Mouse (Mus musculus) left cerebral cortex, postnatal 14 days (tissue): ENCODE results near the gene Vmn2r39. TPM values are rescaled to one million over a fixed set of nuclear protein-coding genes. Genes with fewer than 3 reads are reported as not detected.
"Not testable (repeated sequence)": the region's sequence is repeated elsewhere in the genome, so short reads cannot be mapped to it uniquely, and the experiment has no call there.

Experiments
- DNase-seq, 2 experiments: peaks; one replicate each; pipeline ENCODE4 v3.0.0; 2021 to 2022; ENCODE audit warnings: low spot score in 2 of 2, mixed read lengths in 1 of 2
- intact Hi-C: fragments of 180-260 bp; cut with DNase I; formaldehyde crosslinking; loops from one replicate; pipeline ENCODE4 v1.15.1; 2025
- long read RNA-seq, 2 experiments: library from polyadenylated mRNA; stranded (forward); transcript quantifications; one replicate each; pipeline ENCODE4 v2.0.0; 2021
- total RNA-seq, 2 experiments: library from RNA; stranded (reverse); gene quantifications; 2 replicates each; pipeline ENCODE4 v1.2.3; 2021

Vmn2r39 gene
- not detected for total RNA-seq
- long read RNA-seq, experiment 1, result 0 reads
- long read RNA-seq, experiment 2, result 0 reads

DNA sequence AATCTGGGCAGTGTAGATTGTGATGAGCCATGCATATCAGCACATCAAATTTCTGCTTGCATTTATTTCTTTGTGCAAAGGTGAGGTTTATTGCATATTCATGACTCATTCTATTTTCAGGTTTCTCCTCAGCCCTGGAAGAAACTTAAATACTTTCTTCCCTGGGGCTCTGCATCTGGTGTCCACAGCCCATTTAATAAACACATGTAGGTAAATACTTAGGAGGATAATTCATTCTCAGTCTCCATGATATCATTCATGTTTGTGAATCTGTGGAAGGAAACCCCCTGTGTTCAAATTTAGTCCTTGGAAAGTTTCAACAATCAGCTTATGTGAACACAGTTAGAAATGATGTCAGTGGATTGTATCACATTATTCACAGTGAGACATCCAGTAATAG, at the start of gene Vmn2r39:
Vmn2r39 (minus strand) TSS at position 101 of the 400 bp plus-strand sequence.
- DNase-seq, intact Hi-C loops: not testable (repeated sequence)

DNA sequence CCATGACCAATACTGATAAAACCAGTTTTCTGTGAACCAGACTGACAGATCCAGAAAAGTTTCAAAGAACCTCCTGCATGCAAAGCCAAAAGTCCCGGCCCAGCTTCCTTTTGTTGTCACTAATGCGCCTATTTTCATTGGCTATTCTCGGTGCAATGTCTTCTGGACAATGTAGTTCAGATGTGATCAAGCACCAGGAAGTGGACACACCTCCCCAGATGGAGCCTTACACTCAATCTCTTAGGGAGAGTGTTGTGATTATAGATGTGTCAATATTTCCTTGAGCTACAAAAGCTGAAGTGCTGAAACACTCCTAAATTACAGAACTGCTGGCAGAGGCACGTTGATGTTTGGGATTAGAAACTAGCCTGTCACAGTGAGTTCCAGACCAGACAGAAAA, 34.8 kb upstream of the Vmn2r39 start:
- intact Hi-C loops, DNase-seq: not testable (repeated sequence)

Other genes starting within 250 kb of the Vmn2r39 start
- not detected for gene Vmn2r40, start 99.4 kb downstream of the Vmn2r39 start, total RNA-seq
- not detected for gene Vmn2r38, start 67.1 kb upstream of the Vmn2r39 start, total RNA-seq
- gene Vmn2r37, start 192.9 kb upstream of the Vmn2r39 start, total RNA-seq, result not detected